Mouse (Mus musculus): ENCODE data around the gene Gm16253.
"Not testable (repeated sequence)": the region's sequence is repeated elsewhere in the genome, so short reads cannot be mapped to it uniquely, and the experiment has no call there.

The Gm16253 gene

GRCm38 (mm10) chr3:96598156-96599068 is 21.6 kb downstream of the Gm16253 start:
- peak in 1 of 2 experiments; percentile 32 for DNase-seq (ENCODE audit: low spot score in 2 of 2)

- no peak for DNase-seq (ENCODE audit: low spot score in 2 of 2)
Observed at GRCm38 (mm10) chr3:96599069-96599393, 22.2 kb downstream of the Gm16253 start.

GRCm38 (mm10) chr3:96599411-96599810 is 22.6 kb downstream of the Gm16253 start:
- DNase-seq (ENCODE audit: low spot score in 2 of 2) = no peak

- peak; percentile 93 to 95 for DNase-seq (ENCODE audit: low spot score in 2 of 2)
Observed at GRCm38 (mm10) chr3:96600639-96601250, 24.0 kb downstream of the Gm16253 start, which contains the start of gene Lix1l. TSS of gene Lix1l (plus strand) at chr3:96601149.

- peak; percentile 49 to 57 for DNase-seq (ENCODE audit: low spot score in 2 of 2)
Observed at GRCm38 (mm10) chr3:96601251-96601787, 24.5 kb downstream of the Gm16253 start.

- peak in 1 of 2 experiments; percentile 18 for DNase-seq (ENCODE audit: low spot score in 2 of 2)
Observed at GRCm38 (mm10) chr3:96601941-96602703, 25.3 kb downstream of the Gm16253 start.

GRCm38 (mm10) chr3:96602704-96603084 is 25.9 kb downstream of the Gm16253 start:
- no peak for DNase-seq (ENCODE audit: low spot score in 2 of 2)

- DNase-seq (ENCODE audit: low spot score in 2 of 2) = no peak
Observed at GRCm38 (mm10) chr3:96603311-96603710, 26.5 kb downstream of the Gm16253 start.

- DNase-seq (ENCODE audit: low spot score in 2 of 2) = not testable (repeated sequence)
Observed at GRCm38 (mm10) chr3:96606007-96606406, 29.2 kb downstream of the Gm16253 start.

- no peak for DNase-seq (ENCODE audit: low spot score in 2 of 2)
Observed at GRCm38 (mm10) chr3:96606618-96607017, 29.8 kb downstream of the Gm16253 start.

- DNase-seq (ENCODE audit: low spot score in 2 of 2) = no peak
Observed at GRCm38 (mm10) chr3:96617941-96618340, 41.2 kb downstream of the Gm16253 start.

- DNase-seq (ENCODE audit: low spot score in 2 of 2) = no peak
Observed at GRCm38 (mm10) chr3:96623201-96623600, 46.4 kb downstream of the Gm16253 start.

- peak; percentile 96 to 97 for DNase-seq (ENCODE audit: low spot score in 2 of 2)
Observed at GRCm38 (mm10) chr3:96629729-96630600, 53.2 kb downstream of the Gm16253 start, which contains the start of gene Rbm8a. TSS of gene Rbm8a (plus strand) at chr3:96629933.

Measured in right cerebral cortex, postnatal 36 days (tissue).